Mouse (Mus musculus) heart, adult 2 months (tissue): ENCODE data around the gene Ccdc82. TPM values are rescaled to one million over a fixed set of nuclear protein-coding genes. Genes with fewer than 3 reads are reported as not detected.
A peak's percentile ranks its signal among the peaks of the same experiment; 100 is the strongest.

ENCODE experiments used
- DNase-seq, 2 experiments: peaks; one replicate each; pipeline ENCODE4 v3.0.0; 2021
- H3K27ac ChIP-seq: fragments of 200-600 bp; 2 replicates; pipeline ENCODE4 v1.8.1; 2022
- H3K27me3 ChIP-seq: fragments of 200-500 bp; 2 replicates; pipeline ENCODE4 v1.6.1; 2012; ENCODE audit warnings: mild to moderate bottlenecking, low read length, inconsistent platforms, mixed read lengths; ENCODE audit not compliant: control insufficient read depth, insufficient read depth
- H3K36me3 ChIP-seq: fragments of 200-500 bp; 2 replicates; pipeline ENCODE4 v1.6.1; 2012; ENCODE audit warnings: low read length, inconsistent platforms; ENCODE audit not compliant: control insufficient read depth, insufficient read depth
- H3K4me1 ChIP-seq: fragments of 200-500 bp; 2 replicates; pipeline ENCODE4 v1.6.1; 2011; ENCODE audit warnings: low read length; ENCODE audit not compliant: control insufficient read depth, insufficient read depth
- H3K4me3 ChIP-seq: fragments of 200-600 bp; 2 replicates; pipeline ENCODE4 v1.8.1; 2022
- H3K79me2 ChIP-seq: fragments of 200-500 bp; replicated peaks from 2 replicates; pipeline ENCODE4 v1.6.1; 2012; ENCODE audit warnings: mild to moderate bottlenecking, inconsistent platforms, low read length, moderate library complexity, mixed read lengths; ENCODE audit not compliant: control insufficient read depth, insufficient read depth
- H3K9ac ChIP-seq: fragments of 200-500 bp; 2 replicates; pipeline ENCODE4 v1.6.1; 2012; ENCODE audit warnings: low read depth, mild to moderate bottlenecking, control low read depth, inconsistent platforms, low read length, mixed read lengths
- CTCF ChIP-seq: fragments of 200-600 bp; IDR thresholded peaks from 2 replicates; pipeline ENCODE4 v1.8.1; 2022; ENCODE audit warnings: antibody characterized with exemption, mild to moderate bottlenecking, moderate library complexity
- EP300 ChIP-seq: fragments of 200-500 bp; IDR thresholded peaks from 2 replicates; pipeline ENCODE4 v1.6.1; 2011; ENCODE audit warnings: low read depth, low read length, control low read depth; ENCODE audit not compliant: insufficient read depth
- POLR2A ChIP-seq: fragments of 200-500 bp; IDR thresholded peaks from 2 replicates; pipeline ENCODE4 v1.6.1; 2011; ENCODE audit warnings: mild to moderate bottlenecking, low read depth, low read length, control low read depth; ENCODE audit not compliant: insufficient read depth
- WGBS: fragments of 180-500 bp; shearing (Covaris S2); methylation state at CpG from one replicate; pipeline ENCODE4 v1.1.7; 2018; 5-methylcytosine and 5-hydroxymethylcytosine counted together
- intact Hi-C: fragments of 180-260 bp; cut with DNase I; formaldehyde crosslinking; loops from one replicate; pipeline ENCODE4 v1.15.1; 2025
- polyA plus RNA-seq: library from polyadenylated mRNA; depleted of rRNA; stranded (reverse); fragments of >200 nt; gene quantifications from 2 replicates; pipeline ENCODE4 v1.2.3, GENCODE M21; 2012
- total RNA-seq, 2 experiments: library from RNA; stranded (reverse); gene quantifications; 2 replicates each; pipeline ENCODE4 v1.2.3; 2021

The Ccdc82 gene
- total and polyA plus RNA-seq, 3 experiments: 4.6 to 9.3 (median 8.5) TPM

- Histone ChIP-seq H3K27me3 (no peaks in the 10 kb centered on the region), H3K79me2 (no peaks in the 10 kb centered on the region), H3K36me3 (no peaks in the 10 kb centered on the region; the same call in 1 of the 2 replicates), H3K27ac (no peak overlapping the region), H3K4me1 (no peaks in the 10 kb centered on the region), H3K9ac (no peak overlapping the region), H3K4me3 (no peak overlapping the region)
- 67% methylated on average over 1 of the region's 1 CpGs for WGBS
- TF ChIP-seq EP300 (no peak), POLR2A (no peak), CTCF (no peak)
- DNase-seq: no peak
- intact Hi-C loops: no loop called here
These were observed 10.0 kb downstream of the Ccdc82 start for GRCm38 (mm10) chr9:13256726-13257125.

DNA sequence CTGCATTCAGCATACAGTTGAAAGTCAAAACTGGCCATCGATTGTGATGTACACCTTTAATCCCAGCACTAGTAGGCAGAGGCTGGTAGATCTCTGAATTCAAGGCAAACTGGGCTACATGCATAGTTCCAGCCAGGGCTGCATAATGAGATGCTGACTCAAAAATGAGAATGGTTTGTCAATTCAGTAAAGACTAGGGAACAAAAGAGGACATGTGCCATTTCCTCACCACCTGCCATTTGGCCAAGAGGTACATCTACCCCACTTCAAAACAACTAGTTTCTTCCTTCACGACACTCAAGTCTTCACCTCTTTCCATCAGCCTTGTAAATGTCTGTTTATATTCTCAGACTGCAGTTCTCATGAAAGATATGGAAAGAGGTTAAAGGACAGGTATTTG, 11.4 kb downstream of the Ccdc82 start:
- Histone ChIP-seq H3K9ac (no peak overlapping the region), H3K36me3 (no peaks in the 10 kb centered on the region), H3K4me3 (no peak overlapping the region), H3K27me3 (no peaks in the 10 kb centered on the region), H3K79me2 (no peaks in the 10 kb centered on the region), H3K27ac (no peak overlapping the region), H3K4me1 (no peaks in the 10 kb centered on the region)
- WGBS: 94% methylated on average over 2 of the region's 2 CpGs
- intact Hi-C loops: no loop called here
- TF ChIP-seq CTCF: no peak
- no peak for TF ChIP-seq POLR2A
- no peak for TF ChIP-seq EP300
- no peak for DNase-seq

GRCm38 (mm10) chr9:13260980-13261379, 14.2 kb downstream of the Ccdc82 start:
- H3K9ac ChIP-seq: no peak overlapping the region
- no peaks in the 10 kb centered on the region for H3K27me3 ChIP-seq
- H3K79me2 ChIP-seq: no peaks in the 10 kb centered on the region
- H3K36me3 ChIP-seq: no peaks in the 10 kb centered on the region
- no peaks in the 10 kb centered on the region for H3K4me1 ChIP-seq
- intact Hi-C loops: no loop called here
- no peak overlapping the region for H3K4me3 ChIP-seq
- no peak for DNase-seq
- TF ChIP-seq CTCF (no peak), EP300 (no peak), POLR2A (no peak)
- 48% methylated on average over 3 of the region's 3 CpGs for WGBS
- no peak overlapping the region for H3K27ac ChIP-seq

- Histone ChIP-seq H3K36me3 (no peaks in the 10 kb centered on the region), H3K4me1 (no peaks in the 10 kb centered on the region), H3K27me3 (no peaks in the 10 kb centered on the region), H3K9ac (no peak overlapping the region), H3K79me2 (no peaks in the 10 kb centered on the region), H3K27ac (no peak overlapping the region), H3K4me3 (no peak overlapping the region)
- intact Hi-C loops: no loop called here
- 81% methylated on average over 1 of the region's 1 CpGs for WGBS
- no peak for DNase-seq
- TF ChIP-seq POLR2A: no peak
- TF ChIP-seq EP300: no peak
- TF ChIP-seq CTCF: no peak
These were observed 26.5 kb downstream of the Ccdc82 start for GRCm38 (mm10) chr9:13273219-13273618.

- no peak for TF ChIP-seq CTCF
- TF ChIP-seq POLR2A: no peak
- TF ChIP-seq EP300: no peak
- intact Hi-C loops: no loop called here
- H3K4me3 ChIP-seq: no peak overlapping the region
- H3K27ac ChIP-seq: no peak overlapping the region
- H3K9ac ChIP-seq: no peak overlapping the region
- H3K79me2 ChIP-seq: no peaks in the 10 kb centered on the region
- WGBS: 64% methylated on average over 2 of the region's 2 CpGs
- DNase-seq: no peak
- no peaks in the 10 kb centered on the region for H3K36me3 ChIP-seq
- no peaks in the 10 kb centered on the region for H3K4me1 ChIP-seq
- no peaks in the 10 kb centered on the region for H3K27me3 ChIP-seq
These were observed 40.7 kb downstream of the Ccdc82 start for GRCm38 (mm10) chr9:13287482-13287881.

- DNase-seq: peak; percentile 88 to 92
- H3K27ac ChIP-seq: peak overlapping the region; percentile 87
- peak overlapping the region; percentile 77 for H3K4me3 ChIP-seq
- H3K36me3 ChIP-seq: peaks cover 9% of the 10 kb centered on the region
- under 1% methylated on average over 27 of the region's 28 CpGs for WGBS
- intact Hi-C loops: loop anchor here (1.0 to 5.0 kb wide), 8 partner anchors 52 to 531 kb away; partner anchors contain the start of genes Cep57, Fam76b and Jrkl
- TF ChIP-seq CTCF (peak; percentile 94), POLR2A (peak; percentile 52; the same call in 1 of the 2 replicates), EP300 (peak; percentile 67; the same call in 1 of the 2 replicates)
- peaks cover 11% of the 10 kb centered on the region for H3K4me1 ChIP-seq
- H3K9ac ChIP-seq: peak overlapping the region; percentile 79
- H3K79me2 ChIP-seq: no peaks in the 10 kb centered on the region
- H3K27me3 ChIP-seq: no peaks in the 10 kb centered on the region
These were observed 49.7 kb downstream of the Ccdc82 start for GRCm38 (mm10) chr9:13296274-13297121.
